Mouse (Mus musculus) lung, embryonic 16.5 days (tissue): ENCODE data around the gene Kbtbd8. TPM values are rescaled to one million over a fixed set of nuclear protein-coding genes. Genes with fewer than 3 reads are reported as not detected.

Experiments used
- ATAC-seq: fragments of 200-750 bp; cut with Nextera tagmentation; 2 replicates; pipeline ENCODE4 v1.8.0; 2017; ENCODE audit warnings: low read depth, mild to moderate bottlenecking, moderate library complexity
- H3K27ac ChIP-seq: fragments of 300-500 bp; sonication (generic); 2 replicates; pipeline ENCODE4 v1.5.1; 2014; ENCODE audit warnings: mild to moderate bottlenecking, control low read depth, low read length
- H3K27me3 ChIP-seq: fragments of 300-500 bp; sonication (generic); 2 replicates; pipeline ENCODE4 v1.6.1; 2014; ENCODE audit warnings: low read depth, low read length, mixed read lengths; ENCODE audit not compliant: control insufficient read depth, insufficient read depth
- H3K36me3 ChIP-seq: fragments of 300-500 bp; sonication (generic); 2 replicates; pipeline ENCODE4 v1.6.1; 2014; ENCODE audit warnings: low read length; ENCODE audit not compliant: control insufficient read depth, insufficient read depth
- H3K4me1 ChIP-seq: fragments of 300-500 bp; sonication (generic); replicated peaks from 2 replicates; pipeline ENCODE4 v1.6.1; 2014; ENCODE audit warnings: low read length, mixed read lengths; ENCODE audit not compliant: control insufficient read depth, insufficient read depth
- H3K4me2 ChIP-seq: fragments of 300-500 bp; sonication (generic); 2 replicates; pipeline ENCODE4 v1.6.1; 2014; ENCODE audit warnings: low read depth, low read length, control low read depth
- H3K4me3 ChIP-seq: fragments of 300-500 bp; sonication (generic); 2 replicates; pipeline ENCODE4 v1.5.1; 2014; ENCODE audit warnings: mild to moderate bottlenecking, low read length, control low read depth
- H3K9ac ChIP-seq: fragments of 300-500 bp; sonication (generic); 2 replicates; pipeline ENCODE4 v1.6.1; 2014; ENCODE audit warnings: low read length, control low read depth
- H3K9me3 ChIP-seq: fragments of 300-500 bp; sonication (generic); 2 replicates; pipeline ENCODE4 v1.6.1; 2016; ENCODE audit warnings: low read length; ENCODE audit not compliant: control insufficient read depth
- WGBS: fragments of 180-500 bp; shearing (Covaris S2); extraction: QIAGEN DNeasy Blood & Tissue Kit; methylation state at CpG from one replicate; pipeline ENCODE4 v1.1.7; 2014; 5-methylcytosine and 5-hydroxymethylcytosine counted together
- polyA plus RNA-seq: library from polyadenylated mRNA; unstranded; fragments of >200 nt; fragmentation: Nextera tagmentation; extraction: Ambion mirVana; gene quantifications from 2 replicates; pipeline ENCODE4 v1.2.1, GENCODE M21; 2015

Kbtbd8 gene
- polyA plus RNA-seq, 1 experiment from 2014 or later, result 2.2 TPM

GRCm38 (mm10) chr6:95109691-95110450 is 7.2 kb upstream of the Kbtbd8 start:
- Histone ChIP-seq H3K4me1 (no peaks in the 10 kb centered on the region), H3K9me3 (no peaks in the 10 kb centered on the region), H3K27me3 (no peaks in the 10 kb centered on the region), H3K4me3 (no peak overlapping the region), H3K27ac (no peak overlapping the region), H3K4me2 (no peak overlapping the region), H3K36me3 (no peaks in the 10 kb centered on the region), H3K9ac (no peak overlapping the region)
- no peak for ATAC-seq
- WGBS, result 88% methylated on average over 6 of the region's 6 CpGs

GRCm38 (mm10) chr6:95112015-95112414 is 5.0 kb upstream of the Kbtbd8 start:
- no peaks in the 10 kb centered on the region for H3K9me3 ChIP-seq
- H3K27me3 ChIP-seq, result no peaks in the 10 kb centered on the region; the same call in 1 of the 2 replicates
- WGBS, result 78% methylated on average over 5 of the region's 5 CpGs
- no peak overlapping the region for H3K4me3 ChIP-seq
- H3K4me1 ChIP-seq, result no peaks in the 10 kb centered on the region; the same call in 1 of the 2 replicates
- H3K27ac ChIP-seq, result no peak overlapping the region
- no peak for ATAC-seq
- H3K36me3 ChIP-seq, result no peaks in the 10 kb centered on the region
- no peak overlapping the region for H3K4me2 ChIP-seq
- H3K9ac ChIP-seq, result no peak overlapping the region

GRCm38 (mm10) chr6:95116513-95116912 is 527 bp upstream of the Kbtbd8 start:
- no peak for ATAC-seq
- Histone ChIP-seq H3K27ac (no peak overlapping the region), H3K36me3 (no peaks in the 10 kb centered on the region), H3K27me3 (peaks cover 7% of the 10 kb centered on the region), H3K9me3 (no peaks in the 10 kb centered on the region), H3K4me1 (peaks cover 5% of the 10 kb centered on the region), H3K9ac (no peak overlapping the region), H3K4me2 (peak overlapping the region; percentile 40), H3K4me3 (no peak overlapping the region)
- WGBS, result 49% methylated on average over 8 of the region's 8 CpGs

- Histone ChIP-seq H3K4me3 (peak overlapping the region; percentile 74), H3K27ac (0 out of 2 replicates have a peak overlapping the region, but pooled peaks have one; percentile 7), H3K9ac (peak overlapping the region; percentile 65), H3K9me3 (no peaks in the 10 kb centered on the region), H3K4me2 (peak overlapping the region; percentile 88), H3K36me3 (peaks cover 4% of the 10 kb centered on the region; the same call in 1 of the 2 replicates), H3K27me3 (peaks cover 7% of the 10 kb centered on the region), H3K4me1 (peaks cover 5% of the 10 kb centered on the region)
- WGBS, result under 1% methylated on average over 77 of the region's 103 CpGs
- peak; percentile 100 for ATAC-seq
Measured at GRCm38 (mm10) chr6:95117614-95118541, 838 bp downstream of the Kbtbd8 start.

- peaks cover 5% of the 10 kb centered on the region for H3K4me1 ChIP-seq
- H3K9ac ChIP-seq, result no peak overlapping the region
- H3K27me3 ChIP-seq, result peaks cover 7% of the 10 kb centered on the region
- no peak overlapping the region for H3K4me2 ChIP-seq
- H3K9me3 ChIP-seq, result no peaks in the 10 kb centered on the region
- no peak overlapping the region for H3K27ac ChIP-seq
- 84% methylated on average over 3 of the region's 3 CpGs for WGBS
- no peak overlapping the region for H3K4me3 ChIP-seq
- H3K36me3 ChIP-seq, result peaks cover 4% of the 10 kb centered on the region; the same call in 1 of the 2 replicates
- ATAC-seq, result no peak
Measured at GRCm38 (mm10) chr6:95119389-95119788, 2.3 kb downstream of the Kbtbd8 start.

- ATAC-seq, result no peak
- no peak overlapping the region for H3K9ac ChIP-seq
- 18% methylated on average over 6 of the region's 6 CpGs for WGBS
- H3K36me3 ChIP-seq, result no peaks in the 10 kb centered on the region
- H3K4me3 ChIP-seq, result no peak overlapping the region
- no peak overlapping the region for H3K27ac ChIP-seq
- H3K4me2 ChIP-seq, result no peak overlapping the region
- H3K27me3 ChIP-seq, result no peaks in the 10 kb centered on the region
- H3K9me3 ChIP-seq, result no peaks in the 10 kb centered on the region
- no peaks in the 10 kb centered on the region for H3K4me1 ChIP-seq
Measured at GRCm38 (mm10) chr6:95149931-95150534, 33.0 kb downstream of the Kbtbd8 start.

GRCm38 (mm10) chr6:95150885-95151284 is 33.8 kb downstream of the Kbtbd8 start:
- Histone ChIP-seq H3K27ac (no peak overlapping the region), H3K36me3 (no peaks in the 10 kb centered on the region), H3K27me3 (no peaks in the 10 kb centered on the region), H3K9ac (no peak overlapping the region), H3K4me1 (no peaks in the 10 kb centered on the region), H3K4me2 (no peak overlapping the region), H3K9me3 (no peaks in the 10 kb centered on the region), H3K4me3 (no peak overlapping the region)
- ATAC-seq, result no peak
- 79% methylated on average over 4 of the region's 4 CpGs for WGBS

- H3K27ac ChIP-seq, result no peak overlapping the region
- H3K9ac ChIP-seq, result no peak overlapping the region
- no peaks in the 10 kb centered on the region for H3K4me1 ChIP-seq
- H3K27me3 ChIP-seq, result no peaks in the 10 kb centered on the region
- H3K4me3 ChIP-seq, result no peak overlapping the region
- no peaks in the 10 kb centered on the region for H3K36me3 ChIP-seq
- H3K4me2 ChIP-seq, result no peak overlapping the region
- H3K9me3 ChIP-seq, result no peaks in the 10 kb centered on the region
- 67% methylated on average over 2 of the region's 2 CpGs for WGBS
- no peak for ATAC-seq
Measured at GRCm38 (mm10) chr6:95151563-95151962, 34.5 kb downstream of the Kbtbd8 start.

- ATAC-seq, result no peak
- Histone ChIP-seq H3K27ac (no peak overlapping the region), H3K4me1 (no peaks in the 10 kb centered on the region), H3K36me3 (no peaks in the 10 kb centered on the region), H3K9ac (no peak overlapping the region), H3K4me2 (no peak overlapping the region), H3K9me3 (no peaks in the 10 kb centered on the region), H3K27me3 (no peaks in the 10 kb centered on the region), H3K4me3 (no peak overlapping the region)
- WGBS, result 26% methylated on average over 4 of the region's 4 CpGs
Measured at GRCm38 (mm10) chr6:95163965-95164364, 46.9 kb downstream of the Kbtbd8 start.
